Mouse (Mus musculus) adrenal gland, postnatal 10 days (tissue): Measurements from ENCODE around the gene Poc1b. TPM values are rescaled to one million over a fixed set of nuclear protein-coding genes. Genes with fewer than 3 reads are reported as not detected.

Experiments
- DNase-seq: peaks from one replicate; pipeline ENCODE4 v3.0.0; 2021; ENCODE audit warnings: mixed read lengths
- long read RNA-seq, 2 experiments: library from polyadenylated mRNA; stranded (forward); transcript quantifications; one replicate each; pipeline ENCODE4 v2.0.0; 2021
- total RNA-seq, 2 experiments: library from RNA; stranded (reverse); gene quantifications; 2 replicates each; pipeline ENCODE4 v1.2.3; 2021

Poc1b gene
- 10 to 100 TPM; 10.3 to 12.6 TPM for total RNA-seq
- long read RNA-seq, experiment 1, partial matches to known transcripts, result 0 of 4 reads
- long read RNA-seq, experiment 1, other reads (novel, unspliced or antisense), result 2 of 4 reads
- long read RNA-seq, experiment 2, partial matches to known transcripts, result 2 of 2 reads
- long read RNA-seq, experiment 2, other reads (novel, unspliced or antisense), result 0 of 2 reads

DNA sequence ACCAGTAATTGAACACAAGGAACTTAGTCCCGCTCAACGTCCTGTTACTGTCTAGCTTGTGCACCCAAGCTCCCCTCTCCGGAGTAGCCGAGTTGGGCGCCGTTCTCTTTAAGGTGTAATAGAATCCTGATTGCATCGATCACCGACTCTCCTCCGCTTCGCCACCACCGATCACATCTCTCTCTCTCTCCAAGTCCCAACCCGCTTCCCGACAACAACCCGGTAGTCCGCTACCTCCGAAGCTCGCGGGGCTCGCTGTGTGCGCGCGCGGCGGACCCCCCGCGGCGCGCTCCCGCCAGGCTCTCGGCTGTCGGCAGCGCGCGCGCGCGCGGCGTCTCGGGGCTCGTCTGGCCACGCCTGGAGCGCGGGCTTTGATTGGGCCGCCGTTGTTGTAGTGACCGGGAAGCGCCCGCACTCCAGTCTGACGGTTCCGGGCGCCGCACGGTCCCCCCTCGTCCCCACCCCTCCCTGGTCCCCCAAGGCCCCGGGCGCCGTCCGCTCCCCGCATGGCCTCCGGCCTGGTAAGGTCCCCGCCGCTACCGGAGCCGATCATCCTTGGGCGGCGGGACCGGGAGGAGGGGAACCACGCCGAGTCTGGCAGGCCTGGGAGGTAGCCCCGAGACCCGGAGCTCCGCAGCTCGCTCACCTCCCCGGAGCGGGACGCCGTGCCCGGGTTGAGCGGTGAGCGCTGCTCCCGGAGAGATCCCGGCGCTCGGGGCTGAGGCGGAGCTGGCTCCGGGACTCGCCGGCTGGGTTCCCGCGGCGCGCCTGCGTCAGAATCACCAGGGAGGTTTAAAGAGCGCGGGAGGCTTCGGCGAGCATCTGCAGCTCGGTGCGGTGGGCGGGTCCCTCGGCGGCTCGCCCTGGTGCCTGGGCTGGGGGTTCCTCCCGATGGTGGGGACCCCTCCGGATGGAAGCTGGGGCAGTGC, at the start of gene Poc1b:
Gene Poc1b, plus strand, starts transcription at position 334 of the 929 bp plus-strand sequence.
- peak; percentile 91 for DNase-seq

DNA sequence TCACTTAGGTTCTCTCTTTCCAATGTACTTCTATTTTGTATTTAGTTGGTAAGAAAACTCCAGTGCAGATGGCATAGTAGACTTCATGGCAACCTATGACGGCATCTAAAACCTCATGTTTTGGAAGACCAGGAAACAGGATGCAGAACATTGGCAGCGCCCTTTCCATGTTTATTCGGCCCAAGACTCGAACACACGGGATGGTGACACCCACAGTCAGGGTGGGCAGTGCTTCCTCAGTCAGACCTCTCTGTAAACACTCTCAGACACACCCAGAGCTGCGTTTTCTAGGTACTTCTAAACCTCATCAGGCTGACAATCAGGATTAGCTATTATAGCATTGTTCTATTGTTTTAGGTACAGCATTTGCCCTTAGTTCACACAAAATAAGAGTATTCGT, 46.2 kb upstream of the Poc1b start:
- no peak for DNase-seq

DNA sequence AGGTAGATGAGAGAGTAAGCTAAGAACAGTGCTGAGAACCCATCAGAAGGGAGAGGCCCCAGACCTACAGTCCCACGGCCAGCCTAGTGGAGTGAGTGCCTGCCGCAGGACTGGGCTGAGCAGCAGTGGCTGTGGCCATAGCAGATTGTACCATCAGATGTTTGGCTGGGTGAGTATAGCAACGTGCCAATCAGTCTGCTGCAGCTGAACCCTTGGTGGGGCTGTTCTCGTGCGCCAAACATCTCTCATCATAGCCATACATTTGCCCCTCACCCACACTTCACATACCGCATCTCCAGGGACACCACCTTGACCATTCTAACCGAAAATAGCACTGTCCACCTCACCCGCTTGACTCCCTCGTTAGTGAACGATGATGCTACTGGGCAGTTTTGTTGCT, 45.4 kb upstream of the Poc1b start:
- DNase-seq, result no peak

DNA sequence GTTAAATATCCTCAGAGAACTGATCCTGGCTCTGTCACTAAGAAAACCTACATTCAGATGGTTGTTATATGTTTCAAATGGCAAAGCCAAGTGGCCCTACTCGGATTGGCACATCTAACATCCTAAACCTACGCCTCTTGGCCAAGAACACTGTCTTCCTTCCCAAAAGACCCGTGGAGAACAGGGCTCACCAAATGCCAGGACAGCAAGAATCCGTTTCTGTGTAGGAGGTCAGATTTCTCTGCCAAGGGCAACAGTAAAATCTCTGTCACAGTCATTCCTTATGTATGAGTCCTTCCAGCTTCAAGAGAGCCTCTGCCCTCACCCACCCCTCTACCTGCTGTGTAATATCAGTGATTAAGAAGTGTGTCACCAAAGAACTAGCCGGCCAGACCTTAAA, 44.3 kb upstream of the Poc1b start:
- DNase-seq, result peak; percentile 19

DNA sequence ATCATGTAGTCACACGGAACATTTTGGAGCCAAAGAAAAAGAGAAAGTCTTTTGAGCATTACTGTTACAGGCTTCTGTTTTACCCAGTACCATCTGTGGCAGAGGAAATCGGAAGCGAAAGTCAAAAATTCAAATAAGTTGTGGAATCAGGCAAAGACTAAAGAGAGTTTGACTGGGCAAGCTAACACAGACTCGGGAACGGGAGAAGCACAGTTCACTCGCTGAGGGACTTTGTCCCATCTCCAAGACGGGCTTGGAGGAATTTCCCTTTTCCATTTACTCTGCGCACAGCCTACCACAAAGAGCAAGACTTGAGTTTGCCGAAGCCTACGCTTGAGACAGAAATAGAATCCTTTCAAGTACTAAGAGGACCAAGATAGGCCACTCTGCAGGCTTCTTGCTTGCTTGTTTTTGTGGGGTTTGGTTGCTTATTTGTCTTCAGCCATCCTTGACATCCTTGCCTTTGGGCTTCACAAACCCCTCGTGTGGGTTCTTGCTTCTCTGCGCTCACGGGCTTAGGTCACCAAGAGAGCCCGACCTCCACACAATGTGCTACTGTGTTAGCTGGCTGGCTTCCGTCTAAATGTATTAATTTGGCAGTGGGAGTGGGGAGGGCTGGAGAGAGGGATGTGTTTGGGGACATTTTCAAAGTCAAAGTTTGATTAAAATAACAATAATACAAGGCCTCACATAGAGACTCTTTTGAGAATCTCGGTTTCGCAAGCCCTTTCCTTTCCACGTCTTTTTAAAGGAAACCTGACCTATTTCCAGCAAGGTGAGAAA, 30.5 kb upstream of the Poc1b start:
- DNase-seq, result no peak

DNA sequence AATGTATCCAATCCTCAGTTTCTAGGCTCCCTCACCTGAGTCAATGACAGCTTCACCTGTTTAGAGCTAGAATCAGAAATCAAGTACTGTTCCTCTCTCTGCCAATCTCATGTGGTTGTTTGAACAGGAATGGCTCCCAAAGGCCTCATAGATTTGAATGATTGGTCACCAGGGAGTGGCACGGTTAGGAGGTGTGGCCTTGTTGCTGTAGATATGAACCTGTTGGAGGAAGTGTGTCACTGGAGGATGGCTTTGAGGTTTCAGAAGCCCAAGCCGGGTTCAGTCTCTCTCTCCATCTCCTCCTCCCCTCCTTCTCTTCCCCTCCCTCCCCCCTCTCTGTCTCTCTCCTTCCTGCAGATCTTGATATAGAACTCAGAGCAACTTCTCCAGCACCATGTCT, 28.2 kb upstream of the Poc1b start:
- DNase-seq, result peak; percentile 20

DNA sequence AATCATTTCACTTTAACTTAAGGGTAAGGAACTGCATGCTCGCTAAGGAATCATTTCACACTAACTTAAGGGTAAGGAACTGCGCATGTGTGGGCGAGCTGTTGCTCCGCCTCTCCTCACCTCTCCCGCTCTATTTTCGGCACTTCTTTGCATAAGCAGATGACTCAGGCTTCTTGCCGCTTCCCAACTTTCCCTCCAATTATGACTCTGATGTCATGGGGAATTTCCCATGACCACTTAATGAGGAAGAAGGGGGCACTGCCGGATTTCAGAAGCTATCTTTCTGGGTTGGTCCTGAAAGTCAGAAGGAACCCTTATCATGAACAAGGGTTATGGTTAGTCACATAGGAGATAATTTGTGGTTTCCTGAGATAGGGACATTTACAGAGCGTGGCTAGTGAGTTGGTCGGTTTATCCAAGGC, 25.3 kb upstream of the Poc1b start:
- no peak for DNase-seq

DNA sequence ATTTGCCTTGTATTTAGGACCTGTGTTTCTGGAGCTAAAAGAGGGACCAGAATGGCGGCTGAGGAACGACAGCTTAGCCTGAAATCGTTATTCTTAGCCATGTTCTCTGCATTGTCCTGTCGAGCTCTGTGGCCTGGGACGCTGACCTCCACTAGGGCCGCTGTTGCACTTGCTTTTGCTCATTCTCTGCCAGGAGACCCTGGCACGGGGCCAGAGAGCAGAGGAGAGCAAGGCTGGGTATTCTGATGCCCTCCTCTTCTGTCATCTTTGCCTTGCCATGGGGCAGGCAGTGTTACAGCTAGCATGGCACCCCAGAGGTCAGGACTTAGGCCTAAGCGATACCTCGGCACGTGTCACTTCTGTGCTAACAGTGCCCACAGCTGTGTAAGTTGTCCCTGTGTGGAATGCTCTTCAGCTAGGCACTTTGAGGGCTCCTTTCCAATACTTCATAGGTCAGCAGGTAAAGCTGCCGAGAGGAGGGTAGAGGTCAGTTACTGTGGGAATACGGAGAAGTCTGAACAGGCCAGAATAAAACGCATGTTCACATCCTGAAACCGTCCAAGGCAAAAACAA, 23.3 kb upstream of the Poc1b start:
- peak; percentile 84 for DNase-seq

DNA sequence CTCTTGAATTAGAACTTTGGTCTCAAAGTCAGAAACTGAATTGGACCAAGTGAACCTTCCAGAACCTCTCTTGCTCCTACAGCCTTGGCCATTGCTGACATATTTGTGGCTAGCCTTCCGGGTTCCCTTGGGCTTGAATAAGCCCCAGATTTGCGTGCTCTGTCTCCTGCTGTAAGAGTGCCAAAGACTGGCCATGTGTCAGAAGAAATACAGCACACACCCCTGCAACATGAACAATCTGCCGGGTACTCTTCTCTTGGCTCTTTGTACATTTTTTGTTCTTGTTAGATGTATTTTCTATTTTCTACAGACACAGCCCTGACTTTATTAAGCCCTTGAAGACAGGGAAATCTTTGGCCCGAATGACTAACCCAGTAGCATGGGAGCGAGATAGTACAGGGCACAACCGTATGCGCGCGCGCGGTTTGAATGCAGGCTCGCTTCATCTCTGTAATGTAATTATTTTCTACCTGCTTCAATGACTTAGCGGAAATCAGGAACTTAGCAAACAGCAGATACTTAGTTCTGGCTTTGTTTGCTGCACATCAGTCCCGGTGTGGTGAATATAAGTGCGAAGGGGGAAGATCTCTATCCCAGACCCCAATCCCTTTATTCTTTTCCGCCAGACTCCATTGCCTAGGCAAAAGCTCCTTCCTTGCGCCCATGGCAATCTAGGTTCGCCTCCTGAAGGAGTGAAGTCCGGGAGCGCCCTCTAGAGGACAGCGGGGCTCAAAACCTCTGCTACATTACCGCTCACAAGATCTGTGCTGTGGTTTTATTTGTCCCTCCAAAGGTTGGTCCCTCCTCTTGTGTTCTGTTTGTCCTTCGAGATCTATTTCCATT, 22.2 kb upstream of the Poc1b start:
- DNase-seq, result peak; percentile 94

DNA sequence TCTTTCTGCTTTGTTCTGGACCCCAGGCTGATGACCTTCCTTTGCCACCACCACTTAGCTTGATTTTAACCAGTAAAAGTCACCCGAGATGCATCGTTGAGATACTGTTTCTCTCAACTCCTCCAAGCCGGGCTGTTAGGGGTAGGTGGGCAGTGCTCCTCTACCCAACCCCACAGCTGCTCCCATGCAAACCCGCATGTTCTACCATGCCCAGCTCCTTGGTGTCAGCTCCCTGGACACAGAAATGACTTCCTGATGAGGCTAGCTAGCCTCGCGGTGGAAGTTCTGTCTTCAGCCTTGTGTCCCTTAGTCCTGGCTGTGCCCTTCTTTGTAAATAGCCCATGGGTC, 21.6 kb upstream of the Poc1b start:
- DNase-seq, result no peak

DNA sequence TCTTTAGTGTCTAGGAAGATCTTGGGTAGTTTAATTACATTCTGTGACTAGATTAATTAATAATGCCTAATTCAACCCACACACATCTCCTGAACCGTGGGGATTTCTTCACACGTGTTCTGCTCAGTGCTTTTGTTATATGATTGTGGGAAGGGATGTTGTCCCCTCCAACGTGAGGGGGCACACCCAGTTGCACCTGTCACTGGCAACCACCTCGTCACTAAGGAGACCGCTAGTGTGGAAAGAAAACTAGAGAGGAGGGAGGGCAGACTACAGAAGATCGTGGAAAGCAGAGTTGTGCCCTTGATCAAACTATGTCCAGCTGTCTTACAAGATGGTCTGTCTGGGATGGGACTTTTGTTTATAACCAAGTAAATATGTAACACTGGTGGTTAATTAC, 20.8 kb upstream of the Poc1b start:
- DNase-seq, result no peak

DNA sequence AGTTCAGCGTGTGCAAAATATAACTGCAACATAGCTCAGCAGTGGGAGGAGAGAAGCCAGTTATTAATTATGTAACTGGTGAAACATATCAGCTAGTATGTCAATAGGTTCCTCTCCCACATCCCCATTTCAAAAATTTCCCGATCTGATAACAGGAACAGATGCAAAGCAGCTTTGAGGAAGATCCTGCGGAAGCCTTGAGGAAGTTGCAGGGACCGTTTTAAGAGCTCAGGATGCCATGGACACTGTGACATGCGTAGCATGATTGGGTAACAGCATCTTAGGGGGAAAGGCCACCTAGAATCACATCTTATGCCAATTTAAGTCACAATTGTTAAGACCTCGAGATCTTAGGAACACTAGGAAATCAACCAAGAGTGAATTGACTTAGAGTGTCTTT, 16.9 kb upstream of the Poc1b start:
- no peak for DNase-seq

DNA sequence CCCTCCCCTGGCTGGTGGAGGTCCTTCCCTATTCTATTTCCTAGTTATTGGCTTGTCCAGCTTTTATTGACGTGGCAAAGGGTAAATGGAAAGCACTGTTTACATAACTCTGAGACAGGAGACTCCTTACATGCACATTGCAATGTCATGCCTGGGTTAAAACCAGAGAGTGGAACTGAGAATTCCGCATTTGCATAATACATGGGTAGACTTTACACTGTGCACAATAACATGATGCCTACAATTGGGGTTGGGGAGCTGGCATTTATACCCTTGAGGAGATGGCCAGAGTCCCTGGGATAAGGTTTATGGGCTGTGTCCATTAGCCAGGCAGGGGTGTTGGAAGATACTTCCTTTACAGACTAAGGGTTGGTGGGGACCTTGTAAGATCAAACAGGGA, 13.5 kb upstream of the Poc1b start:
- DNase-seq, result no peak

DNA sequence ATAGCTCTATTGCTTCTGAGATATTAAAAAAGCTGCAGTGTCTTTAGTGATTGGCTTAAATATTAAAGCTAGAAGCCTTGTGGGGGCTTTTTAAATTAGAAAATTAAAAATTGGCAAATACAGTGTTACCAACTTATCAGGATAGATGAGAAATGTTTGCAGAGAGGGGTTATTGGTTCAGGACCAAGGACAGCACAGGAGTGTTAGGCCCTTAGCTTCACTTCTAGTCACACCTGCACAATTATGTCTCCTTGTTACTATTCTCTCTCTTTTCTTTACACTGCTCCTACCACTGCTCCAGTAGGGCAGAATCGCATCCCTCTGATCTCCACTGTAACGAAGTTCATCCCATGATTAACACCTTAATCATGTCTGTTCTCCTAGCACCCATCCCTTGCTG, 11.7 kb upstream of the Poc1b start:
- no peak for DNase-seq

DNA sequence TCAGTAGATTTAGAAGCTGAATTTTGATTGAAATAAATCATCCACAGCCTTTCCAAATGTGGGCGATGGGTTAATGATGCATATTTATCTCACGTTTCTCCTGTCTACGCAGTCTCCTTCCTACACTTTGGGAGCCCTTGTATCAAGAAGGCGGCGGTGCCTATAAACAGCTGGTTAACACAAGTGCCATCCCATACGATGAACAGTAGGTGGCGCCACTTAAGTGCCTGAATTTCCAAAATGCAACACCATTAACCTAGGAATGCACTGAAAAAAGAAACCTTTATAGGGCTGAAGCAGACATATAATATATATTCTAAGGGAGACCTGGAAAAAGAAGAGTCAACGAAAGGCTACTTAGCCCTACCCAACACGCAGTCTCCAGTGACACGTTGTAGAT, 9.5 kb upstream of the Poc1b start:
- peak; percentile 53 for DNase-seq

DNA sequence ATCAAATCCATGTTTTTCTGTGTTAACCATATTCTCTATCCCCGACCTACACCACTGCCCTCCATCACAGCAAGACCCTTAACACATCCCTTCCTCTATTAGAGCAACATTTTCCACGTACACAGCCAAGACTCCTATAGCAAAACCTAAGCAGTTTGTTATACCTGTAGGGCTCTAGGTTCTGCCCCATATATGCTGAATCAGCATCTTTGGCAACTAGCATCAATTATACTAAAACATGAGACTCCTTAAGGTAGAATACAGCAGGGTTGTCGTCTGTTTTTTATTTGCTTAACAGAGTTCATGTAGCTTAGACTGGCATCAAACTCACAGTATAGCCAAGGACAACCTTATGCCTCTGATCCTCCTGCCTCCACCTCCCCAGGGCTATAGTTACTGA, 1.3 kb upstream of the Poc1b start:
- DNase-seq, result no peak

DNA sequence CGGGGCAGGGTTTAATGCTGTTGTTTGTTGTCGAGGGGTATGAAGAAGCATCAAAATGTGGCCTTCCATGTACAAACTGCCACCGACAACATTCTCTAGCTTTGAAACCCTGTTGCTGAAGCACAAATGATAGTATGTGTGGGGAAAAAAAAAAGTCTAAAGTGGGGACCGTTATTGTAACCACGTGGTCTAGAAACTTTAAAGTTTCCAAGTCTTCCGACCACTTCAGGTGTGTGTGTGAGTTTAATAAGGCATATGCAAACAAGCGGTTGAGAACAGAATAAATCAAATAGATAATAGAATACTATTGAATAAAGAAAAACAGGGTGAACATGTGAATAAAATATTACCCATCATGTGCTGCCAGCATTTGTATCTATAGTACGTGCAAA, 529 bp upstream of the Poc1b start:
- no peak for DNase-seq

DNA sequence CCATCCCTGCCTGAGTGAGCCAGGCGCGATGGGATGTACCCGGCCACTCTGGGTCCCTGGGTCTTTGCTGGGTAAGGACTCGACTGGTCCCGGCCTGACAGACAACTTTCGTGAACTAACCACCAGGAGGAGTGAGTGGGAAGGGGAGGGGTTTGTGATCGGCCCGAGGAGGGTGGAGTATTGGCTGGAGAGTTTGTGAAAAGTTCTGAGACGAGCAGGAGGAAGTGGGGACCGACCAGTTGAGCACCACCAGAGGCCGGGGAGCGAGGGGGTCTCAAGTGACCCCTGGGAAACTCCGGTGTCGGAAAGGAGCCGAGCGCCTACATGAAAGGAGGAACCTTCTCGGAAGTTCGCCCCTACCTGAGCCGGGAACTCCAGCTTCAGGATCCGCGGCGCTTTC, 1.1 kb downstream of the Poc1b start, which contains the start of gene Galnt4:
Gene Galnt4, plus strand, starts transcription at position 196 of the 400 bp plus-strand sequence.
- DNase-seq, result peak; percentile 86

DNA sequence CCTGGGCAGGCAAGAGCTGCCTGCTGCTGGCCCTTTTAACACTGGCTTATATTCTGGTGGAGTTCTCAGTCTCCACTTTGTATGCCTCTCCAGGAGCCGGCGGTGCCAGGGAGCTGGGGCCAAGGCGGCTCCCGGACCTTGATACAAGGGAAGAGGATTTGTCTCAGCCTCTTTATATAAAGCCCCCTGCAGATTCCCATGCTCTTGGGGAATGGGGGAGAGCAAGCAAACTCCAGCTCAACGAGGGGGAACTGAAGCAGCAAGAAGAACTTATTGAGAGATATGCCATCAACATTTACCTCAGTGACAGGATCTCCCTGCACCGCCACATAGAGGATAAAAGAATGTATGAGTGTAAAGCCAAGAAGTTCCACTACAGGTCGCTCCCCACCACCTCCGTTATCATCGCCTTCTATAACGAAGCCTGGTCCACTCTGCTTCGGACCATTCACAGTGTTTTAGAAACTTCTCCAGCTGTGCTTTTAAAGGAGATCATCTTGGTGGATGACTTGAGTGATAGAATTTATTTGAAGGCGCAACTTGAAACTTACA, 1.7 kb downstream of the Poc1b start:
- DNase-seq, result no peak

DNA sequence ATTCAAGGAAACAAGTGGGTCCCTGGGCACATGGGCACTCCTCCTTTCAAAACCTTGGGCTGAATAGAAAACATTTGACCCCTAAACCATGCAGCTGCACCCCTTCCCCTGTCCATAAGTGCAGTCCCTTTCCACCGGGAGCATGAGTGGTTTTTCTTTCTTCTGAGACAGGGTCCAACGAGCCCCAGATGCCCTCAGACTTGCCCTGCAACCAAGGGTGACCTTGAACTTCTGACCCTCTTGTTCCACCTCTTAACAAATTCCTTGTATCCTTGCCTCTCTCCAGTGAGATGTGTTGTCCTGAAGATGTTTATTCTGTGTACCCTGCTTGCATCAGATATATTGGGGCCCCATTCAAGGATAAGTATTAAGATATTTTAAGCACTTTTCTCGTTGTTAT, 6.7 kb downstream of the Poc1b start:
- no peak for DNase-seq

DNA sequence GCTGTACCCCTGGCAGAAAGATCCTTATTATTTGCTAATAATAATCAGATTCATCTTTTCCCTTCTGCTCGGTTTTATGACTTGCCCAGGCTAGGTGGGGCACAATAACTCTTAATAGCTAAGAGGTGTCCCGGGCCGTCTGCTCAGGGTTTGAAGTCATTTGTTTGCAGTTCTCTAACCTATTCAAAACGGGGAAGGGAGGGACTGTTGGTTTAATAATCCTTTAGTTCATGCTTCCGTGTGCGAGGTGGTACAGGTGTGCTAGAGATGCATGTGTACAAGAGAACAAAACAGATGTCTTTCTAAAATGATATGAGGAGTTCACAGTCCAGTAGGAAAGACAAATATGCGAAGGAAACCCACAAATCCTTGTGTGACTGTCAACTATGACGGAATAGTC, 7.5 kb downstream of the Poc1b start:
- DNase-seq, result no peak
